Comparison of ENCODE assay signal across 19 mouse cellular contexts in the genomic region with DNA sequence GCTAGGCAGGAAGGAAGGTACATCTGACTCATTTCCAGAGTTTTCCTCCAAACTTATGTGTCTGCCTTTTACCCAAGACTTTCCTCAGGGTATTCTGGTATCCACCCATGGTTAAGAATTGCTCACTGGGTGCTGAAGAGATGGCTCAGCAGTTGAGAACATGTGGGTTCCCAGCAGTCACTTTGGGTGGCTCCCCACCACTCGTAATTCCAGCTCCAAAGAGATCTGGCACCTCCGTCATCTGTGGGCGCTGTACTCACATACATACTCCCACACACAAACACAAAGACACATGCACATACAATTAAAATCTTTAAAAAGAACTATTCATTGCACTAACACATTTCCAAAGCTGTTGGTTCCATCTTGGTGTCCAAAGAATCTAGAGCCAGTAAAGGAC. TPM values are rescaled to one million over a fixed set of nuclear protein-coding genes. Genes with fewer than 3 reads are reported as not detected.
DNase-seq lines count a peak whose midpoint lies in the region.
"Had no signal": no experiment of that assay in that cellular context is flagged by ENCODE, and none has a peak within 500 bp of the region (broad histone marks: within the 10 kb centered on the region; RNA-seq: fewer than 3 reads in every experiment).

No protein-coding gene starts in this region.

- intact Hi-C loops in left cerebral cortex, postnatal 36 days (cut with DNase I), result no loop called here

- peak; percentile 22 to 53 for DNase-seq in layer of hippocampus, adult 18-20 months (ENCODE audit: low spot score in 2 of 2)
- DNase-seq in layer of hippocampus, adult 9-10 months (ENCODE audit: low spot score), result no peak
- peak; percentile 64 for DNase-seq in right cerebral cortex, adult 18-20 months
- DNase-seq in right cerebral cortex, postnatal 10 days (ENCODE audit: low spot score in 2 of 2), result no peak
- DNase-seq in brain, adult 2 months (ENCODE audit: low read depth, low spot score), result peak; percentile 83
- peak; percentile 31 to 49 for DNase-seq in left cerebral cortex, postnatal 36 days (ENCODE audit: low spot score in 2 of 2)
- no peak for DNase-seq in kidney, postnatal 4 days
- DNase-seq in spleen, postnatal 14 days (ENCODE audit: low spot score in 2 of 2), result no peak
- DNase-seq: adrenal gland, postnatal 10 days; cerebellum, adult 11 months; cerebellum, adult 9-11 months; embryo, embryonic 11 days; gastrocnemius, postnatal 25 days; heart, adult 18-20 months; heart, postnatal 36 days; kidney, adult 2 months; kidney, postnatal 36 days; lung, postnatal 36 days; thymus, postnatal 14 days had no signal

RNA-seq across cellular contexts. Expression of a gene that starts 28.5 kb away (rescaled TPM):
- total RNA-seq in layer of hippocampus, adult 18-20 months (2021), result 10 to 100 TPM; 12.9 to 14.7 TPM
- 10 to 100 TPM; 14.1 to 15.9 TPM for total RNA-seq in left cerebral cortex, postnatal 36 days (2021)

Comparison
In these comparisons a context has a peak if more than half of its experiments do, and no peak if none do; other contexts are left out.
1. DNase-seq: peak in layer of hippocampus, adult 18-20 months (2 of 2), right cerebral cortex, adult 18-20 months (single experiment), brain, adult 2 months (single experiment) and left cerebral cortex, postnatal 36 days (2 of 2); none in layer of hippocampus, adult 9-10 months (single experiment), right cerebral cortex, postnatal 10 days (0 of 2), kidney, postnatal 4 days (0 of 2) and spleen, postnatal 14 days (0 of 2).